Mouse (Mus musculus) olfactory bulb, adult 2 months (tissue): Measurements from ENCODE around the gene Cd8a.

Experiments
- CTCF ChIP-seq: fragments of 200-500 bp; IDR thresholded peaks from 2 replicates; pipeline ENCODE4 v1.5.1; 2012; ENCODE audit warnings: low read depth, mild to moderate bottlenecking, low read length, moderate library complexity; ENCODE audit not compliant: insufficient read depth
- POLR2A ChIP-seq: fragments of 200-500 bp; IDR thresholded peaks from 2 replicates; pipeline ENCODE4 v1.6.1; 2012; ENCODE audit warnings: mild to moderate bottlenecking, low read depth, low read length, moderate library complexity; ENCODE audit not compliant: insufficient read depth

DNA sequence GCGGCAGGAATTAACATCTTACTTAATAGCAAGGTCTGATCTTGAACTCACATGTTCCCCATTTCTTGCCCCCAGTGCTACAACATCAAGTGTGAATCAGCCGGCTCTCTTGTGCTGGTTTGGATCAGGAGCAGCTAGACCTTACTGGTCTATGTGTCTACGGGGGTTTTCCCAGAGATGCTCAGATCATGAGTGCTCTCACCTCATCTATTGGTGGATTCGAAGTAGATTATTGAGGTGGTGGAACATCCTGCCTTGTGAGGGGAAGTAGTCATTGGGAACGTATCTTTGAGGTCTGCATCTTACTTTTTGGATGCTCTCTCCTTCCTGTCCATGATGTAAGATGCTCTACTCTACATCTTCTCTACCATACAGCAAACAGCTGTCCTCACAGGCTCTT lies 8.4 kb downstream of the Cd8a start:
- no peak for TF ChIP-seq CTCF
- no peak for TF ChIP-seq POLR2A
